Mouse (Mus musculus) CH12.LX (cell line): Measurements from ENCODE around the gene Atg2b. TPM values are rescaled to one million over a fixed set of nuclear protein-coding genes. Genes with fewer than 3 reads are reported as not detected.

Experiments used
- DNase-seq: peaks from one replicate; pipeline ENCODE4 v3.0.0-alpha.2; 2013; ENCODE audit errors: extremely low read depth
- H3K27ac ChIP-seq: 2 replicates; pipeline ENCODE4 v1.5.1; 2012; ENCODE audit warnings: low read depth, mild to moderate bottlenecking, control low read depth, moderate library complexity; ENCODE audit not compliant: insufficient read depth
- H3K27me3 ChIP-seq: replicated peaks from 2 replicates; pipeline ENCODE3; 2012; ENCODE audit warnings: inconsistent platforms
- H3K36me3 ChIP-seq, 2 experiments: replicated peaks in 1 of 2; 2 replicates each; pipeline versions ENCODE3 to v1.6.1; 2012; ENCODE audit warnings: inconsistent platforms in 1 of 2, low read length in 1 of 2, mild to moderate bottlenecking in 1 of 2, mixed read lengths in 1 of 2, moderate library complexity in 1 of 2; ENCODE audit not compliant: control insufficient read depth in 1 of 2, insufficient read depth in 1 of 2
- H3K4me1 ChIP-seq, 2 experiments: 2 replicates each; pipeline ENCODE4 v1.6.1; 2012; ENCODE audit warnings: inconsistent platforms in 1 of 2, moderate library complexity in 1 of 2; ENCODE audit not compliant: insufficient read depth in 2 of 2, control insufficient read depth in 1 of 2
- H3K4me2 ChIP-seq: 2 replicates; pipeline ENCODE4 v1.6.1; 2012; ENCODE audit warnings: low read depth, mild to moderate bottlenecking, control low read depth; ENCODE audit not compliant: poor library complexity, insufficient read depth, severe bottlenecking
- H3K4me3 ChIP-seq, 3 experiments: fragments of 150-350 bp in 1 of 3; sonication (generic) in 1 of 3; replicated peaks in 1 of 3; 2 replicates each; pipeline versions ENCODE3 to v1.5.1; 2011 to 2012; ENCODE audit warnings: low read depth in 2 of 3, low read length in 2 of 3, mild to moderate bottlenecking in 2 of 3, moderate library complexity in 2 of 3, control low read depth in 1 of 3, improper control_type of control experiment in 1 of 3, inconsistent platforms in 1 of 3, mixed read lengths in 1 of 3; ENCODE audit not compliant: poor library complexity in 1 of 3
- H3K79me2 ChIP-seq: replicated peaks from 2 replicates; pipeline ENCODE4 v1.6.1; 2012; ENCODE audit warnings: mild to moderate bottlenecking, moderate library complexity; ENCODE audit not compliant: control insufficient read depth, poor library complexity, insufficient read depth, severe bottlenecking; ENCODE audit errors: extremely low read depth
- H3K9ac ChIP-seq: 2 replicates; pipeline ENCODE4 v1.6.1; 2012; ENCODE audit warnings: low read depth, mild to moderate bottlenecking, control low read depth, moderate library complexity; ENCODE audit not compliant: insufficient read depth
- H3K9me3 ChIP-seq: replicated peaks from 2 replicates; pipeline ENCODE3; 2012; ENCODE audit warnings: low read length, inconsistent platforms, mixed read lengths
- CHD2 ChIP-seq: IDR thresholded peaks from 2 replicates; pipeline ENCODE4 v1.6.1; 2011; ENCODE audit warnings: low read length, improper control_type of control experiment
- CTCF ChIP-seq, 2 experiments: IDR thresholded peaks in 1 of 2; conservative IDR thresholded peaks in 1 of 2; 2 replicates each; pipeline ENCODE4 v1.5.1; 2011 to 2012; ENCODE audit warnings: low read depth in 2 of 2, low read length in 2 of 2, improper control_type of control experiment in 1 of 2, inconsistent platforms in 1 of 2, mild to moderate bottlenecking in 1 of 2, moderate library complexity in 1 of 2
- E2F4 ChIP-seq: IDR thresholded peaks from 2 replicates; pipeline ENCODE4 v1.6.1; 2011; ENCODE audit warnings: low read depth, low read length, improper control_type of control experiment; ENCODE audit not compliant: insufficient replicate concordance
- ELF1 ChIP-seq: IDR thresholded peaks from 2 replicates; pipeline ENCODE4 v1.6.1; 2014; ENCODE audit warnings: low read depth, mild to moderate bottlenecking, inconsistent platforms, low read length, improper control_type of control experiment
- ETS1 ChIP-seq: conservative IDR thresholded peaks from 2 replicates; pipeline ENCODE4 v1.6.1; 2012; ENCODE audit warnings: low read depth, mild to moderate bottlenecking, inconsistent platforms, low read length, improper control_type of control experiment, moderate library complexity
- GABPA ChIP-seq: IDR thresholded peaks from 2 replicates; pipeline ENCODE4 v1.6.1; 2012; ENCODE audit warnings: low read depth, low read length, improper control_type of control experiment, inconsistent platforms; ENCODE audit not compliant: insufficient replicate concordance
- HCFC1 ChIP-seq: IDR thresholded peaks from 2 replicates; pipeline ENCODE4 v1.6.1; 2012; ENCODE audit warnings: low read depth, mild to moderate bottlenecking, inconsistent platforms, low read length, improper control_type of control experiment
- IRF4 ChIP-seq: IDR thresholded peaks from 2 replicates; pipeline ENCODE4 v1.6.1; 2014; ENCODE audit warnings: low read depth, mild to moderate bottlenecking, inconsistent platforms, low read length, improper control_type of control experiment
- JUN ChIP-seq: IDR thresholded peaks from 2 replicates; pipeline ENCODE4 v1.6.1; 2011; ENCODE audit warnings: low read depth, mild to moderate bottlenecking, low read length, improper control_type of control experiment, moderate library complexity; ENCODE audit not compliant: insufficient read depth
- JUND ChIP-seq: conservative IDR thresholded peaks from 2 replicates; pipeline ENCODE4 v1.6.1; 2011; ENCODE audit warnings: low read depth, low read length, improper control_type of control experiment
- KAT2A ChIP-seq: IDR thresholded peaks from 2 replicates; pipeline ENCODE4 v1.6.1; 2012; ENCODE audit warnings: low read length, improper control_type of control experiment, inconsistent platforms; ENCODE audit not compliant: insufficient replicate concordance
- MAFK ChIP-seq: IDR thresholded peaks from 2 replicates; pipeline ENCODE4 v1.6.1; 2011; ENCODE audit warnings: low read length, improper control_type of control experiment; ENCODE audit not compliant: insufficient replicate concordance
- MAX ChIP-seq: IDR thresholded peaks from 2 replicates; pipeline ENCODE4 v1.6.1; 2011; ENCODE audit warnings: low read length, improper control_type of control experiment
- MAZ ChIP-seq: IDR thresholded peaks from 2 replicates; pipeline ENCODE4 v1.6.1; 2012; ENCODE audit warnings: low read depth, mild to moderate bottlenecking, inconsistent platforms, low read length, improper control_type of control experiment, moderate library complexity
- MEF2A ChIP-seq: IDR thresholded peaks from 2 replicates; pipeline ENCODE4 v1.6.1; 2014; ENCODE audit warnings: low read depth, mild to moderate bottlenecking, inconsistent platforms, low read length, improper control_type of control experiment, borderline replicate concordance
- MYC ChIP-seq: IDR thresholded peaks from 2 replicates; pipeline ENCODE4 v1.6.1; 2011; ENCODE audit warnings: low read depth, mild to moderate bottlenecking, improper control_type of control experiment, low read length
- NELFE ChIP-seq: IDR thresholded peaks from 2 replicates; pipeline ENCODE4 v1.6.1; 2011; ENCODE audit warnings: low read depth, low read length, improper control_type of control experiment
- NRF1 ChIP-seq: IDR thresholded peaks from 2 replicates; pipeline ENCODE4 v1.6.1; 2014; ENCODE audit warnings: low read depth, mild to moderate bottlenecking, inconsistent platforms, low read length, improper control_type of control experiment, moderate library complexity
- PAX5 ChIP-seq: IDR thresholded peaks from 2 replicates; pipeline ENCODE4 v1.6.1; 2012; ENCODE audit warnings: low read length, inconsistent platforms, mixed read lengths
- POLR2A ChIP-seq: IDR thresholded peaks from 2 replicates; pipeline ENCODE4 v1.6.1; 2011; ENCODE audit warnings: low read depth, mild to moderate bottlenecking, improper control_type of control experiment, low read length
- POLR2AphosphoS2 ChIP-seq: IDR thresholded peaks from 2 replicates; pipeline ENCODE4 v1.6.1; 2011; ENCODE audit warnings: low read depth, low read length, improper control_type of control experiment
- TCF12 ChIP-seq: IDR thresholded peaks from 2 replicates; pipeline ENCODE4 v1.6.1; 2014; ENCODE audit warnings: low read depth, mild to moderate bottlenecking, inconsistent platforms, low read length, improper control_type of control experiment
- UBTF ChIP-seq: IDR thresholded peaks from 2 replicates; pipeline ENCODE4 v1.6.1; 2012; ENCODE audit warnings: low read depth, mild to moderate bottlenecking, inconsistent platforms, low read length, improper control_type of control experiment, moderate library complexity
- ZNF384 ChIP-seq: IDR thresholded peaks from 2 replicates; pipeline ENCODE4 v1.6.1; 2012; ENCODE audit warnings: low read depth, low read length, improper control_type of control experiment, inconsistent platforms
- dilution Hi-C: fragments of 300-500 bp; cut with MboI; formaldehyde crosslinking; loops from 2 replicates; pipeline ENCODE4 v1.14.3; 2020; ENCODE audit warnings: low sequenced_read_pairs; ENCODE audit not compliant: extremely low pct_unique_long_range_greater_than_20kb, extremely low pct_ligation_motif_present
- in situ Hi-C: fragments of 300-500 bp; cut with MboI; formaldehyde crosslinking; loops from 3 replicates; pipeline ENCODE4 v1.14.3; 2019; ENCODE audit warnings: low sequenced_read_pairs, low pct_ligation_motif_present, low pct_unique_long_range_greater_than_20kb, mixed read lengths
- polyA plus RNA-seq: library from polyadenylated mRNA; unstranded; fragments of >175 nt; gene quantifications from 2 replicates; pipeline ENCODE4 v1.2.1, GENCODE M21; 2012; ENCODE audit warnings: low read depth; ENCODE audit not compliant: insufficient read length
- total RNA-seq, 2 experiments: library from RNA; depleted of rRNA; stranded (reverse); fragments of 300-350 nt in 1 of 2; fragments of >200 nt in 1 of 2; gene quantifications; 2 replicates each; pipeline ENCODE4 v1.2.3; 2012 to 2014

The Atg2b gene
- total and polyA plus RNA-seq, 3 experiments = 26.9 to 28.5 (median 28.4) TPM

- DNase-seq = no peak
- TF ChIP-seq MAFK = no peak
- no peak for TF ChIP-seq KAT2A
- TF ChIP-seq CHD2 = no peak
- no peak for TF ChIP-seq NELFE
- no peak for TF ChIP-seq POLR2AphosphoS2
- TF ChIP-seq HCFC1 = no peak
- no peak for TF ChIP-seq CTCF (conservative IDR thresholded peaks at IDR 0.05 in 1 of 2, IDR thresholded peaks at IDR 0.05 in 1 of 2; ENCODE audit: low read depth in 2 of 2, low read length in 2 of 2)
- no peak for TF ChIP-seq MAX
- TF ChIP-seq MYC = no peak
- TF ChIP-seq PAX5 = no peak
- no peak for TF ChIP-seq IRF4
- TF ChIP-seq TCF12 = no peak
- no peak for TF ChIP-seq MEF2A
- TF ChIP-seq JUN = no peak
- no peak for TF ChIP-seq JUND
- TF ChIP-seq UBTF = no peak
- no peak for TF ChIP-seq ZNF384
- TF ChIP-seq MAZ = no peak
- no peak for TF ChIP-seq NRF1
- TF ChIP-seq E2F4 = no peak
- Histone ChIP-seq H3K27me3 (no peaks in the 10 kb centered on the region), H3K79me2 (no peaks in the 10 kb centered on the region), H3K36me3 (peaks cover 0 to 2% of the 10 kb centered on the region in 2 experiments), H3K4me1 (peaks cover 5 to 76% of the 10 kb centered on the region in 2 experiments; a peak in 3 of 4 replicates), H3K4me2 (no peak overlapping the region), H3K9me3 (no peaks in the 10 kb centered on the region), H3K9ac (no peak overlapping the region), H3K27ac (no peak overlapping the region), H3K4me3 (no peak overlapping the region)
- in situ Hi-C loops = no loop called here
- dilution Hi-C loops = no loop called here
Observed at GRCm38 (mm10) chr12:105599098-105599497, 85.9 kb downstream of the Atg2b start.

GRCm38 (mm10) chr12:105598503-105598902, 86.5 kb downstream of the Atg2b start:
- H3K9ac ChIP-seq = no peak overlapping the region

More at GRCm38 (mm10) chr12:105598503-105598902, 86.5 kb downstream of the Atg2b start:
- H3K36me3 ChIP-seq = no peaks in the 10 kb centered on the region
- peaks cover 5 to 70% of the 10 kb centered on the region in 2 experiments; a peak in 3 of 4 replicates for H3K4me1 ChIP-seq
- DNase-seq = no peak
- in situ Hi-C loops = no loop called here
- dilution Hi-C loops = no loop called here
- no peak overlapping the region for H3K27ac ChIP-seq
- no peak for TF ChIP-seq NELFE
- TF ChIP-seq ELF1 = no peak
- no peak for TF ChIP-seq POLR2A
- TF ChIP-seq ETS1 = no peak
- no peak for TF ChIP-seq MYC
- TF ChIP-seq KAT2A = no peak
- TF ChIP-seq E2F4 = no peak
- TF ChIP-seq GABPA = no peak
- no peaks in the 10 kb centered on the region for H3K27me3 ChIP-seq
- no peaks in the 10 kb centered on the region for H3K79me2 ChIP-seq
- H3K4me3 ChIP-seq = no peak overlapping the region
- H3K4me2 ChIP-seq = no peak overlapping the region
- no peaks in the 10 kb centered on the region for H3K9me3 ChIP-seq
